Mouse (Mus musculus): ENCODE data around the gene Tssc4.

DNA sequence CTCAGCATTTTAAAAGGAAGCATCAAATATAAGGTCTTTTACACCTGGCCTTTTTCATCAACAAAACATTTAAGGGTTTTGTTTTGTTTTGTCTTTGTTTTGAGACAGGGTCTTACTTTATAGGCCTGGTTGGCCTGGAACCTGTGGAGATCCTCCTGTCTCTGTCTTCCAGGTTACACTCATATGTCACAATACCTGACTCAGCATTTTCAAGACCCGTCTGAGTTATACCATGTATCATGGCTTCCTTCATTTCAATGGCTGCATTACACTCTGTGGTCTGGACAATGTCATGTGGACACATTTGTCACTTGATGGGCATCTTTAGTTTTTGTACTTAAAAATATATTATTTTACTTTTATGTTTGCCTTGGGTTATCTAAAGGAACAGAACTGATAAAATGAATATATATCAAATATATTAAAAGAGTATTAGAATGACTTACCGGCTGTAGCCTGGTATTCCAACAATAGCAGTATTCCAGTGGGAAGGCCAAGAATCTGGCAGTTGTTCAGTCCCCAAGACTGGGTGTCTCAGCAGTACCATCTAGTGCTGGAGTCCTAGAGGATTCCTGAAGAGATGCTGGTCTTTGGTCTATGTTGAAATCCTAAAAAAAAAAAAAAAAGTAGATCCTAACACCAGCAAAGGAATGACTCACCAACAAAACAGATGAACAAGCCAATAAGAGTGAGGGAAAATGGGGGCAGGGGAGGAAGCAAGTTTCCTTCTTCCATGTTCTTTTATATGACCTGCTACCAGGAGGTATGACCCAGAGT is 24.8 kb upstream of the Tssc4 start:
- TF ChIP-seq CTCF (IDR thresholded peaks at IDR 0.05; ENCODE audit: borderline replicate concordance, extremely low read depth, insufficient read depth, insufficient read length) (no peak), POLR2A (IDR thresholded peaks at IDR 0.05; ENCODE audit: borderline replicate concordance, extremely low read depth, insufficient read depth, insufficient read length, poor library complexity, severe bottlenecking) (no peak)

Data from brain, embryonic 14.5 days (tissue).